ENCODE assay signal across 9 mouse cellular contexts in genomic region chr2:155696091-155696558, GRCm38 (mm10). TPM values are rescaled to one million over a fixed set of nuclear protein-coding genes. Genes with fewer than 3 reads are reported as not detected.
A peak's percentile ranks its signal among the peaks of the same experiment; 100 is the strongest.
DNase-seq lines count a peak whose midpoint lies in the region; ATAC-seq and TF ChIP-seq lines count a peak whose summit lies in the region.
"Had no signal": no experiment of that assay in that cellular context is flagged by ENCODE, and none has a peak within 500 bp of the region (broad histone marks: within the 10 kb centered on the region; RNA-seq: fewer than 3 reads in every experiment).

No protein-coding gene starts in this region.

- no peaks in the 10 kb centered on the region for H3K27me3 ChIP-seq in liver, postnatal 0 days (ENCODE audit: insufficient read depth, low read length)
- H3K27me3 ChIP-seq: limb, embryonic 15.5 days had no signal

- no peak for TF ChIP-seq EP300 in liver, postnatal 0 days (IDR thresholded peaks at IDR 0.05; ENCODE audit: low read depth)

- peak overlapping the region; percentile 18; the same call in 1 of the 2 replicates for H3K4me2 ChIP-seq in liver, postnatal 0 days (ENCODE audit: low read depth, low read length)
- H3K4me2 ChIP-seq: limb, embryonic 15.5 days had no signal

- no peak overlapping the region for H3K9ac ChIP-seq in liver, postnatal 0 days (replicated peaks)
- H3K9ac ChIP-seq: limb, embryonic 15.5 days had no signal

- H3K9me3 ChIP-seq in liver, postnatal 0 days (ENCODE audit: low read length) = no peaks in the 10 kb centered on the region
- H3K9me3 ChIP-seq: limb, embryonic 15.5 days had no signal

- no peak for ATAC-seq in liver, postnatal 0 days

- peak; percentile 95 for TF ChIP-seq CTCF in liver, postnatal 0 days (IDR thresholded peaks at IDR 0.05; ENCODE audit: low read depth)

- no peak overlapping the region for H3K4me3 ChIP-seq in liver, postnatal 0 days (ENCODE audit: low read depth, low read length)
- H3K4me3 ChIP-seq: limb, embryonic 15.5 days had no signal

- H3K27ac ChIP-seq in liver, postnatal 0 days (ENCODE audit: low read depth) = no peak overlapping the region
- H3K27ac ChIP-seq: limb, embryonic 15.5 days had no signal

- DNase-seq in 416B (ENCODE audit: low read depth) = peak; percentile 91
- DNase-seq in ES-CJ7 (ENCODE audit: low read depth, low spot score) = peak; percentile 87
- peak; percentile 82 for DNase-seq in c-Kit-positive CD71-positive TER-119-positive erythroid progenitor cells, embryonic 14.5 days (ENCODE audit: low spot score)
- peak; percentile 91 for DNase-seq in gastrocnemius, adult 18-20 months (ENCODE audit: low spot score)
- peak; percentile 95 to 97 for DNase-seq in kidney, postnatal 4 days
- DNase-seq in liver, postnatal 0 days = peak; percentile 91
- peak; percentile 68 for DNase-seq in retina, postnatal 7 days (ENCODE audit: low read depth, low spot score)
- DNase-seq in urinary bladder, adult 18-20 months (ENCODE audit: low spot score in 2 of 2) = peak; percentile 64 to 84

- H3K36me3 ChIP-seq in liver, postnatal 0 days (replicated peaks; ENCODE audit: insufficient read depth, low read length) = no peaks in the 10 kb centered on the region
- H3K36me3 ChIP-seq: limb, embryonic 15.5 days had no signal

- no peaks in the 10 kb centered on the region; the same call in 1 of the 2 replicates for H3K4me1 ChIP-seq in liver, postnatal 0 days (ENCODE audit: insufficient read depth)

- 16% methylated on average over 7 of the region's 7 CpGs for WGBS in liver, postnatal 0 days (ENCODE audit: insufficient replicate concordance)

RNA-seq across cellular contexts. Expression of gene Trpc4ap, which starts 3.9 kb away (rescaled TPM):
- 10 to 100 TPM; 96.6 to 99.0 TPM for total RNA-seq in gastrocnemius, adult 18-20 months (2021)
- 41.5 and 43.2 TPM in 2 replicates for polyA plus RNA-seq in liver, postnatal 0 days (2015; fragmentation: Nextera tagmentation; extraction: Ambion mirVana)

RNA-seq across cellular contexts. Expression of gene Edem2, which starts 33.1 kb away (rescaled TPM):
- 1 to 10 TPM; 4.3 to 4.9 TPM for total RNA-seq in gastrocnemius, adult 18-20 months (2021)
- polyA plus RNA-seq in liver, postnatal 0 days (2015; fragmentation: Nextera tagmentation; extraction: Ambion mirVana) = 28.4 and 30.2 TPM in 2 replicates

RNA-seq across cellular contexts. Expression of gene Gm17581, which starts 39.5 kb away (rescaled TPM):
- total RNA-seq in gastrocnemius, adult 18-20 months (2021) = not detected
- not detected in 2 replicates for polyA plus RNA-seq in liver, postnatal 0 days (2015; fragmentation: Nextera tagmentation; extraction: Ambion mirVana)
- polyA plus RNA-seq: limb, embryonic 15.5 days had no signal

RNA-seq across cellular contexts. Expression of gene Procr, which starts 54.8 kb away (rescaled TPM):
- 1 to 10 TPM; 6.8 to 7.9 TPM for total RNA-seq in gastrocnemius, adult 18-20 months (2021)
- polyA plus RNA-seq in liver, postnatal 0 days (2015; fragmentation: Nextera tagmentation; extraction: Ambion mirVana) = 1.1 and 1.7 TPM in 2 replicates
